Mouse (Mus musculus) cerebellum, adult 11 months (tissue): Measurements from ENCODE around the gene Ralgapa2.

Source experiments
- DNase-seq: peaks from one replicate; pipeline ENCODE4 v3.0.0; 2022

Gene Ralgapa2

GRCm38 (mm10) chr2:146290871-146291637 lies 221.1 kb downstream of the Ralgapa2 start:
- no peak for DNase-seq

- DNase-seq, result no peak
Observed at GRCm38 (mm10) chr2:146290366-146290765, 221.8 kb downstream of the Ralgapa2 start.

- no peak for DNase-seq
Observed at GRCm38 (mm10) chr2:146289394-146289793, 222.8 kb downstream of the Ralgapa2 start.

- no peak for DNase-seq
Observed at GRCm38 (mm10) chr2:146288326-146288725, 223.8 kb downstream of the Ralgapa2 start.

GRCm38 (mm10) chr2:146287531-146287930 lies 224.6 kb downstream of the Ralgapa2 start:
- DNase-seq, result no peak

- DNase-seq, result no peak
Observed at GRCm38 (mm10) chr2:146281346-146281745, 230.8 kb downstream of the Ralgapa2 start.

- DNase-seq, result no peak
Observed at GRCm38 (mm10) chr2:146280921-146281274, 231.2 kb downstream of the Ralgapa2 start.

GRCm38 (mm10) chr2:146280221-146280920 lies 231.8 kb downstream of the Ralgapa2 start:
- no peak for DNase-seq

- peak; percentile 48 for DNase-seq
Observed at GRCm38 (mm10) chr2:146279430-146280220, 232.5 kb downstream of the Ralgapa2 start.

GRCm38 (mm10) chr2:146278381-146278780 lies 233.8 kb downstream of the Ralgapa2 start:
- no peak for DNase-seq

- DNase-seq, result no peak
Observed at GRCm38 (mm10) chr2:146266539-146266938, 245.6 kb downstream of the Ralgapa2 start.

- DNase-seq, result no peak
Observed at GRCm38 (mm10) chr2:146265045-146265444, 247.1 kb downstream of the Ralgapa2 start.

- no peak for DNase-seq
Observed at GRCm38 (mm10) chr2:146262966-146263365, 249.2 kb downstream of the Ralgapa2 start.

GRCm38 (mm10) chr2:146262215-146262614 lies 249.9 kb downstream of the Ralgapa2 start:
- DNase-seq, result no peak

GRCm38 (mm10) chr2:146261146-146261545 lies 251.0 kb downstream of the Ralgapa2 start:
- DNase-seq, result no peak

- DNase-seq, result no peak
Observed at GRCm38 (mm10) chr2:146259787-146260560, 252.2 kb downstream of the Ralgapa2 start.

- DNase-seq, result no peak
Observed at GRCm38 (mm10) chr2:146258736-146259469, 253.2 kb downstream of the Ralgapa2 start.

- no peak for DNase-seq
Observed at GRCm38 (mm10) chr2:146257609-146258008, 254.5 kb downstream of the Ralgapa2 start.

GRCm38 (mm10) chr2:146257037-146257436 lies 255.1 kb downstream of the Ralgapa2 start:
- DNase-seq, result no peak

- DNase-seq, result no peak
Observed at GRCm38 (mm10) chr2:146256321-146256875, 255.7 kb downstream of the Ralgapa2 start.

- DNase-seq, result no peak
Observed at GRCm38 (mm10) chr2:146255636-146256035, 256.5 kb downstream of the Ralgapa2 start.

GRCm38 (mm10) chr2:146254387-146254786 lies 257.8 kb downstream of the Ralgapa2 start:
- no peak for DNase-seq
